Mouse (Mus musculus): ENCODE results near the gene Ciita. TPM values are rescaled to one million over a fixed set of nuclear protein-coding genes. Genes with fewer than 3 reads are reported as not detected.

Ciita gene
- polyA plus RNA-seq, 1 experiment from 2014 or later, result 0.18 TPM

DNA sequence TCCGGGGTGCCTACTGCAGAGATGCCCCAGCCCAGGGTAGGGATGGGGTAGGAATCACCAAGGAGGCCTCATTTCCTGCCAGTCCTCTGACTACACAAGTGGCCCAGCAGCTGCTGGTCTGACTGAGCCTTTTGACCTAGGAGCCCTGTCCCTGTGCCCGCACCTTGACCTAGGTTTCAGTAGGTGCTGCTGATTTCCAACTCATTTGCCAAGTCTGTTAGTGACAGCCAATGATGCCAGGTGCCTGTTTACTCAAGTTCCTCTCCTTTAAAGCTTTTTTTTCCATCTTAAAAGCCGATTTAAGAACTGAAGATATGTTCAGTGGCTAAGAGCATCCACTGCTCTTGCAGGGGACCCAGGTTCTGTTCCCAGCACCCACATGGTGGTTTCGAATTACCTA is 53.9 kb downstream of the Ciita start:
- ATAC-seq (ENCODE audit: low read depth), result no peak
- WGBS (ENCODE audit: insufficient replicate concordance), result 64% methylated on average over 4 of the region's 4 CpGs
- H3K9ac ChIP-seq (ENCODE audit: low read depth, low read length), result no peak overlapping the region
- no peak overlapping the region for H3K4me2 ChIP-seq (ENCODE audit: low read depth, low read length)
- H3K4me3 ChIP-seq (ENCODE audit: low read depth, low read length), result no peak overlapping the region
- no peak overlapping the region for H3K27ac ChIP-seq (ENCODE audit: low read length)
- no peaks in the 10 kb centered on the region for H3K9me3 ChIP-seq (replicated peaks; ENCODE audit: control insufficient read depth, low read length)
- no peaks in the 10 kb centered on the region for H3K4me1 ChIP-seq (ENCODE audit: control insufficient read depth, low read depth, low read length)
- no peaks in the 10 kb centered on the region for H3K27me3 ChIP-seq (ENCODE audit: control insufficient read depth, insufficient read depth, low read depth, low read length)
- no peaks in the 10 kb centered on the region for H3K36me3 ChIP-seq (ENCODE audit: control insufficient read depth, insufficient read depth)

GRCm38 (mm10) chr16:10534567-10534966 is 54.7 kb downstream of the Ciita start:
- no peak overlapping the region for H3K9ac ChIP-seq (ENCODE audit: low read depth, low read length)
- H3K27ac ChIP-seq (ENCODE audit: low read length), result no peak overlapping the region
- no peak overlapping the region for H3K4me2 ChIP-seq (ENCODE audit: low read depth, low read length)
- ATAC-seq (ENCODE audit: low read depth), result no peak
- H3K27me3 ChIP-seq (ENCODE audit: control insufficient read depth, insufficient read depth, low read depth, low read length), result no peaks in the 10 kb centered on the region
- no peaks in the 10 kb centered on the region for H3K9me3 ChIP-seq (replicated peaks; ENCODE audit: control insufficient read depth, low read length)
- no peaks in the 10 kb centered on the region for H3K36me3 ChIP-seq (ENCODE audit: control insufficient read depth, insufficient read depth)
- no peak overlapping the region for H3K4me3 ChIP-seq (ENCODE audit: low read depth, low read length)
- H3K4me1 ChIP-seq (ENCODE audit: control insufficient read depth, low read depth, low read length), result no peaks in the 10 kb centered on the region
- 58% methylated on average over 7 of the region's 7 CpGs for WGBS (ENCODE audit: insufficient replicate concordance)

GRCm38 (mm10) chr16:10536323-10536722 is 56.5 kb downstream of the Ciita start:
- Histone ChIP-seq H3K4me1 (ENCODE audit: control insufficient read depth, low read depth, low read length) (peaks cover 2% of the 10 kb centered on the region; the same call in 1 of the 2 replicates), H3K36me3 (ENCODE audit: control insufficient read depth, insufficient read depth) (no peaks in the 10 kb centered on the region), H3K9ac (ENCODE audit: low read depth, low read length) (no peak overlapping the region), H3K27me3 (ENCODE audit: control insufficient read depth, insufficient read depth, low read depth, low read length) (no peaks in the 10 kb centered on the region), H3K4me3 (ENCODE audit: low read depth, low read length) (no peak overlapping the region), H3K9me3 (replicated peaks; ENCODE audit: control insufficient read depth, low read length) (no peaks in the 10 kb centered on the region), H3K4me2 (ENCODE audit: low read depth, low read length) (no peak overlapping the region), H3K27ac (ENCODE audit: low read length) (no peak overlapping the region)
- WGBS (ENCODE audit: insufficient replicate concordance), result 44% methylated on average over 5 of the region's 5 CpGs
- no peak for ATAC-seq (ENCODE audit: low read depth)

DNA sequence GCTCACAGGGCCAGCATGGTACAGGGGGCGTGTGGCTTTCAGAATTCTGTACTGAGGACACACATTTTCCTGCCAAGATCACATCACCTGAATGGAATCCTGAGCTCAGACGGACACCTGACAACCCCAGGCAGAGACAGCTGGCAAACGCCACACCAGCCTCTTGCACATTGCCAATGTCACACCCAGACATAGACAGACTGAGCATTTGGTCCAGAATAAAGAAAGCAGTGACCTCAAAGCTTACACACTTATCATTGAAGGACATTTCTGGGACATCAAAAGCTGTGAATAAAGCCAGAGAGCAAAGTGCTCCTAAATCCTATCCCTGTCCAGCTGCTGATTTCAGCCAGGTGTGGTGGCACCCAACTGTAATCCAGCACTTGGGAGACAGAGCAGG is 57.1 kb downstream of the Ciita start:
- ATAC-seq (ENCODE audit: low read depth), result no peak

DNA sequence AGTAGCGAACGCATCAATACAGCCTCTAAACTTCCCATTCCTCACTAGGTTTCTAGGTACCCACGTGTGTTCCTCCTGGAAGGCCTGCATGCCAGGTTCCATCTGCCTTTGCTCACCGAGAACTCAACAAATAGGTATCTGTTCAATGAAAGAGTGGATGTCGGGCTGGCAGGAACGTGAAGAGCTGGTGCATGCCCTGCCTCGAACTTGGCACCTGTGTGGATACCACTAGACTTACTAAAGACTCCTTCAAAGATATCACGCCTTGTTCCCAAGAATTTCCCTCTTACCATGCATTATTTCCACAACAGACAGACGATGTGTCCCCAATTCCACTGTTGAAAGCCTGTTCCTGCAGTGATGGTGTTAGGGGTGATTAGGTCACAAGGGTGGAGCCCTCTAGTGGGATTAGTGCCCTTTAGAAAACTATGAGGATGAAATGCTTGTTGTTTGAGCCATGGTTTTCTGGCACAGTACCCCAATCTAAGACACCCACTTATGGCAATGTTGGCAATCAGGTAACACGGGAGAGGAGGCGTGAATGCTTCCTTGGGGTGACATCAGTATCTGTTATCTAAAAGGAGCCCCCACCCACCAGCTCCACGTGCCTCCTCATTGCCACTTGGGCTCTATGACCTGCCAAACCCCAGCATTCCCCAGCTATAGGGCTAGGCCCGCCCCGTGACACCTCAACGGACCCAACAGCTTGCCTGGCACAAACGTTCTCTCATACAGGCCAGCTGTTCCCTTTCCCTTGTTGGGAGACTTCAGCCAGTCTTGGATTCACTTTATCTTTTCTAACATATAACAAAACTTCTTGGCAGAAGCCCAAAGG is 61.1 kb downstream of the Ciita start:
- Histone ChIP-seq H3K27me3 (ENCODE audit: control insufficient read depth, insufficient read depth, low read depth, low read length) (no peaks in the 10 kb centered on the region), H3K27ac (ENCODE audit: low read length) (no peak overlapping the region), H3K4me2 (ENCODE audit: low read depth, low read length) (peak overlapping the region; percentile 98), H3K9me3 (replicated peaks; ENCODE audit: control insufficient read depth, low read length) (no peaks in the 10 kb centered on the region), H3K9ac (ENCODE audit: low read depth, low read length) (no peak overlapping the region), H3K4me3 (ENCODE audit: low read depth, low read length) (peak overlapping the region; percentile 75), H3K36me3 (ENCODE audit: control insufficient read depth, insufficient read depth) (no peaks in the 10 kb centered on the region), H3K4me1 (ENCODE audit: control insufficient read depth, low read depth, low read length) (peaks cover 14% of the 10 kb centered on the region)
- 62% methylated on average over 16 of the region's 16 CpGs for WGBS (ENCODE audit: insufficient replicate concordance)
- ATAC-seq (ENCODE audit: low read depth), result no peak

More for the DNA sequence above, 57.1 kb downstream of the Ciita start:
- H3K4me1 ChIP-seq (ENCODE audit: control insufficient read depth, low read depth, low read length), result peaks cover 8% of the 10 kb centered on the region
- H3K9ac ChIP-seq (ENCODE audit: low read depth, low read length), result no peak overlapping the region
- no peaks in the 10 kb centered on the region for H3K9me3 ChIP-seq (replicated peaks; ENCODE audit: control insufficient read depth, low read length)
- no peak overlapping the region for H3K27ac ChIP-seq (ENCODE audit: low read length)
- no peak overlapping the region for H3K4me3 ChIP-seq (ENCODE audit: low read depth, low read length)
- H3K36me3 ChIP-seq (ENCODE audit: control insufficient read depth, insufficient read depth), result no peaks in the 10 kb centered on the region
- no peak overlapping the region for H3K4me2 ChIP-seq (ENCODE audit: low read depth, low read length)
- WGBS (ENCODE audit: insufficient replicate concordance), result 66% methylated on average over 3 of the region's 3 CpGs
- H3K27me3 ChIP-seq (ENCODE audit: control insufficient read depth, insufficient read depth, low read depth, low read length), result no peaks in the 10 kb centered on the region

DNA sequence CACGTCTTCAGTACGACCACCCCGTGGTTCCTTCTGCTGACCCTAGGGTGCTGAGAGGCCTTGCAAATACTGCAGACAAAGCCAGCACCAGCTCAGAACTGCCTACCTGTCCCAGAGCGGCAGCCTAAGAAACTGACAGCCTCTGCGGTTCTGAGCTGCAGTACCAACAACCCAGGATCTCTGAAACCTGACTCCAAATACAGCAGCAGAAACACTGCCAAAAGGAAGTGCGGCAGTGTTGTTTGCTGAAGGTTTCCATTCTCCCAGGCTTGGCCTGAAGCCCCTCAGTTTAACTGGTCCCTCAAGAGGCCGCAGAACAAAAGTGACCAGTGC is 61.7 kb downstream of the Ciita start:
- Histone ChIP-seq H3K4me1 (ENCODE audit: control insufficient read depth, low read depth, low read length) (peaks cover 19% of the 10 kb centered on the region), H3K9ac (ENCODE audit: low read depth, low read length) (no peak overlapping the region), H3K4me2 (ENCODE audit: low read depth, low read length) (peak overlapping the region; percentile 98), H3K4me3 (ENCODE audit: low read depth, low read length) (peak overlapping the region; percentile 75), H3K27ac (ENCODE audit: low read length) (no peak overlapping the region), H3K9me3 (replicated peaks; ENCODE audit: control insufficient read depth, low read length) (no peaks in the 10 kb centered on the region), H3K36me3 (ENCODE audit: control insufficient read depth, insufficient read depth) (no peaks in the 10 kb centered on the region), H3K27me3 (ENCODE audit: control insufficient read depth, insufficient read depth, low read depth, low read length) (no peaks in the 10 kb centered on the region)
- ATAC-seq (ENCODE audit: low read depth), result no peak
- WGBS (ENCODE audit: insufficient replicate concordance), result 37% methylated on average over 7 of the region's 7 CpGs

DNA sequence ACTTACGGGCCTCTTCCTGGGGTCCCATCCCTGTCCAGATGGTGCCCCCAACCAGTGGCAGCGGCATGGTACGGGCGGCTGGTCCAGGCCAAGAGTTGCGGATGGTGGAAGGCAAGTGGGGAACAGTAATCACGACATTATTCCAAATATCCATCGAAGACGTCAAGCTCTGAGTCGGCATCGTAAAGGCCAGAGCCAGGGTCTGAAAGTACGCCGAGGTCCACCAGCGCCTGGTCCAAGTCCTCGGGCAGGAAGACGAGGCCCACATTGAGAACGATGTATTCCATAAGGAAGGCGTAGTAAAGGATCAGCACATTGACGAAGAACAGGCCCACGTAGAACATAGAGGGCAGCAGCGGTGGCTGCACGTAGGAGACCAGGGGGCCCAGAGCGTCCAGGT is 62.4 kb downstream of the Ciita start:
- Histone ChIP-seq H3K27ac (ENCODE audit: low read length) (no peak overlapping the region), H3K36me3 (ENCODE audit: control insufficient read depth, insufficient read depth) (no peaks in the 10 kb centered on the region), H3K4me3 (ENCODE audit: low read depth, low read length) (peak overlapping the region; percentile 75), H3K27me3 (ENCODE audit: control insufficient read depth, insufficient read depth, low read depth, low read length) (no peaks in the 10 kb centered on the region), H3K4me1 (ENCODE audit: control insufficient read depth, low read depth, low read length) (peaks cover 22% of the 10 kb centered on the region), H3K9me3 (replicated peaks; ENCODE audit: control insufficient read depth, low read length) (no peaks in the 10 kb centered on the region), H3K9ac (ENCODE audit: low read depth, low read length) (peak overlapping the region; percentile 76), H3K4me2 (ENCODE audit: low read depth, low read length) (peak overlapping the region; percentile 98)
- 7% methylated on average over 22 of the region's 22 CpGs for WGBS (ENCODE audit: insufficient replicate concordance)
- ATAC-seq (ENCODE audit: low read depth), result no peak; the same call in 1 of the 2 replicates

DNA sequence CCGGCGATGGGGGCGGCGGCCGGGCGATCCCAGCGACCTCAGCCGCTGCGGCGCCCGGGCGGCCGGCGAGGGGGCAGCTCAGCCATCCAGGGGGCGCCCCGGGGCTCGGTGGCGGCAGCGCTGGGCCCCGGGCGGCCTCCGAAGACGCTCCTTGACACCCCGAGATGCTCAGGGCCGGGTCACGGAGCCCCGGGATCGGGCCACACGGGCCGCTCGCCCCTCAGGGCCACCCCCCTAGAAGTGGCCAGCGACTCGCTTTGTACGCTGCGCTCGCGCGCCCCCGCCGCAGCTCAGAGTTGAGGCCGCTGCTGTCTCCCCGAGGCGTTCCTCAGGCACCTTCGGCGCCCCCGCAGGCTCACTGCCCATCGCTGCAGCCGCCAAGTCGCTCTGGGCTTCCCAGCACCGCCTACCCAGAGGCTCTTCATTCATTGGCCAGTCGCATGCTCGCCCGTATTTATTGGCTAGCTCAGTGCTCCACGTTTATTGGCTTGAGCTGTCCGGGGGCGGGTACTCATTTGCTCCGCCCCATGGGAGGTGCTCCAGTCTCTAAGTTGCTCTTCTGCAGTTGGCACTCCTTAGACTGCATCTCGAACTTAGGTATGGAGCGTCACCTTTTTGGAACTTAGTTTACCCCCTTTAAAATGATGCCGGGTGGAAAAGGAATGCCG is 63.0 kb downstream of the Ciita start, which contains the start of gene Dexi:
Gene Dexi, minus strand, starts transcription at position 357 of the 668 bp plus-strand sequence.
- Histone ChIP-seq H3K9me3 (replicated peaks; ENCODE audit: control insufficient read depth, low read length) (no peaks in the 10 kb centered on the region), H3K4me1 (ENCODE audit: control insufficient read depth, low read depth, low read length) (peaks cover 22% of the 10 kb centered on the region), H3K9ac (ENCODE audit: low read depth, low read length) (peak within 1 kb of the TSS; percentile 76), H3K4me3 (ENCODE audit: low read depth, low read length) (peak within 1 kb of the TSS; percentile 75), H3K27me3 (ENCODE audit: control insufficient read depth, insufficient read depth, low read depth, low read length) (no peaks in the 10 kb centered on the region), H3K36me3 (ENCODE audit: control insufficient read depth, insufficient read depth) (no peaks in the 10 kb centered on the region), H3K27ac (ENCODE audit: low read length) (0 out of 2 replicates have a peak within 1 kb of the TSS, but pooled peaks have one; percentile 10), H3K4me2 (ENCODE audit: low read depth, low read length) (peak within 1 kb of the TSS; percentile 98)
- WGBS (ENCODE audit: insufficient replicate concordance), result under 1% methylated on average over 61 of the region's 61 CpGs
- ATAC-seq (ENCODE audit: low read depth), result peak; percentile 93
